Mouse (Mus musculus) ES-Bruce4 (cell line): ENCODE data around the gene Myo1d.

Experiments used
- CTCF ChIP-seq: IDR thresholded peaks from one replicate; pipeline ENCODE4 v1.8.1; 2011; ENCODE audit warnings: low read depth, low read length
- EP300 ChIP-seq: IDR thresholded peaks from 2 replicates; pipeline ENCODE4 v1.6.1; 2011; ENCODE audit warnings: low read depth, low read length; ENCODE audit not compliant: insufficient read depth
- POLR2A ChIP-seq: IDR thresholded peaks from one replicate; pipeline ENCODE4 v1.8.1; 2011; ENCODE audit warnings: low read length; ENCODE audit not compliant: insufficient read depth

DNA sequence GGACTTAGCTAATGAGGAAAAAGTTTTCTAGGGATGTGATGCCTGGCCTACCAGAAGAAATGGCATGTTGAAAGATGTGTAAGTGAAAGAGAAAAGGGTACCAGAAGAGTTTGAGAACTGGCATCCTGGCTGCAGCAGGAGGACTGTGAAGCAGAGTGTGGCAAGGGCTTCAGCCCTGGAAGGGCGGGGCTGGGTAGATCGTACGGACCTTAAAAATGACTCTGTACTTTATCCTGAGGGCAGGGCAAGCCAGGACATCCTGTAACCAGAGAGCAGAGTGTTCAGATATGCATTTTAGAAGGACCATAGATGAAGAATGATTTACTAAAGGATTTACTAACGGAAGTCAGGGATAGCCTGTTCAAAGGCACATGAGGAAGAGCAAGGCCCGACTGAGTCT lies 34.4 kb downstream of the Myo1d start:
- TF ChIP-seq CTCF = no peak
- TF ChIP-seq POLR2A = no peak
- TF ChIP-seq EP300 = no peak
